Mouse (Mus musculus): Measurements from ENCODE around the gene Fnbp1.

The Fnbp1 gene

GRCm38 (mm10) chr2:31067696-31068245 is 74.0 kb downstream of the Fnbp1 start:
- DNase-seq (ENCODE audit: low spot score in 2 of 2) = peak; percentile 37 to 65

GRCm38 (mm10) chr2:31067059-31067595 is 74.7 kb downstream of the Fnbp1 start:
- DNase-seq (ENCODE audit: low spot score in 2 of 2) = no peak

GRCm38 (mm10) chr2:31066019-31066789 is 75.6 kb downstream of the Fnbp1 start:
- DNase-seq (ENCODE audit: low spot score in 2 of 2) = no peak

- no peak for DNase-seq (ENCODE audit: low spot score in 2 of 2)
Measured at GRCm38 (mm10) chr2:31061868-31062628, 79.8 kb downstream of the Fnbp1 start.

- no peak for DNase-seq (ENCODE audit: low spot score in 2 of 2)
Measured at GRCm38 (mm10) chr2:31060787-31061730, 80.7 kb downstream of the Fnbp1 start.

- DNase-seq (ENCODE audit: low spot score in 2 of 2) = no peak
Measured at GRCm38 (mm10) chr2:31060271-31060670, 81.5 kb downstream of the Fnbp1 start.

- DNase-seq (ENCODE audit: low spot score in 2 of 2) = no peak
Measured at GRCm38 (mm10) chr2:31058443-31058842, 83.4 kb downstream of the Fnbp1 start.

GRCm38 (mm10) chr2:31057549-31058177 is 84.1 kb downstream of the Fnbp1 start:
- no peak for DNase-seq (ENCODE audit: low spot score in 2 of 2)

- DNase-seq (ENCODE audit: low spot score in 2 of 2) = no peak
Measured at GRCm38 (mm10) chr2:31056070-31056469, 85.7 kb downstream of the Fnbp1 start.

- no peak for DNase-seq (ENCODE audit: low spot score in 2 of 2)
Measured at GRCm38 (mm10) chr2:31053851-31054340, 87.9 kb downstream of the Fnbp1 start.

GRCm38 (mm10) chr2:31053426-31053825 is 88.4 kb downstream of the Fnbp1 start:
- no peak for DNase-seq (ENCODE audit: low spot score in 2 of 2)

GRCm38 (mm10) chr2:31052441-31052840 is 89.4 kb downstream of the Fnbp1 start:
- DNase-seq (ENCODE audit: low spot score in 2 of 2) = no peak

- no peak for DNase-seq (ENCODE audit: low spot score in 2 of 2)
Measured at GRCm38 (mm10) chr2:31048037-31048436, 93.8 kb downstream of the Fnbp1 start.

GRCm38 (mm10) chr2:31043856-31044255 is 98.0 kb downstream of the Fnbp1 start:
- DNase-seq (ENCODE audit: low spot score in 2 of 2) = no peak

GRCm38 (mm10) chr2:31042881-31043280 is 98.9 kb downstream of the Fnbp1 start:
- no peak for DNase-seq (ENCODE audit: low spot score in 2 of 2)

- peak in 1 of 2 experiments; percentile 29 for DNase-seq (ENCODE audit: low spot score in 2 of 2)
Measured at GRCm38 (mm10) chr2:31041386-31041785, 100.4 kb downstream of the Fnbp1 start.

- no peak for DNase-seq (ENCODE audit: low spot score in 2 of 2)
Measured at GRCm38 (mm10) chr2:31040487-31040886, 101.3 kb downstream of the Fnbp1 start.

GRCm38 (mm10) chr2:31040043-31040442 is 101.8 kb downstream of the Fnbp1 start:
- no peak for DNase-seq (ENCODE audit: low spot score in 2 of 2)

GRCm38 (mm10) chr2:31036811-31037210 is 105.0 kb downstream of the Fnbp1 start:
- no peak for DNase-seq (ENCODE audit: low spot score in 2 of 2)

GRCm38 (mm10) chr2:31031972-31032371 is 109.8 kb downstream of the Fnbp1 start:
- DNase-seq (ENCODE audit: low spot score in 2 of 2) = no peak

- DNase-seq (ENCODE audit: low spot score in 2 of 2) = no peak
Measured at GRCm38 (mm10) chr2:31026642-31027041, 115.2 kb downstream of the Fnbp1 start.

Measured in right cerebral cortex, postnatal 36 days (tissue).